Mouse (Mus musculus) B cell, adult 67 days (primary cell): ENCODE data around the gene Mpzl2. TPM values are rescaled to one million over a fixed set of nuclear protein-coding genes. Genes with fewer than 3 reads are reported as not detected.

Experiments used
- total RNA-seq, 2 experiments: library from RNA; stranded (reverse); gene quantifications; 4 replicates each; pipeline ENCODE4 v1.2.4; 2023

Mpzl2 gene
- under 1 TPM; 0.44 to 0.80 TPM for total RNA-seq

DNA sequence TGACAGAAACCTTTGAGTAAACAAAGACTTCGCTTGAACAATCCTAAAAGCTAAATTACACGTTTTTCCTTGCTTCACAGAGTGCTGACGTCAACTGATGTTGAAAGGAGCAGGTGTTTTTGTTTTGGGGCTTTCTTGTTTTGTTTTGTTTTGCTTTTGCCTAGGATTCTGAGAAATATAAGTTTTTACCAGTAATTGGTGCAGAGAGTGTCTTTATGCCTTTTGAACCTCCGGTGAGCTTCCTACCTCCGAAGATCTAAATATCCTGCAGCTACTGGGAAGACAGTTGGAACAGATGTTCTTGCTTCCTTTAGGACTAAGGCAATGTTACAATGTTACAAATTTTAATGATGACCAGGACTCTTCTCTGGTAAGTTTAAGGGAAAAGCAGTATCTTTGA lies at the start of gene Mpzl2:
Mpzl2 (plus strand) TSS at position 301 of the 400 bp plus-strand sequence.

DNA sequence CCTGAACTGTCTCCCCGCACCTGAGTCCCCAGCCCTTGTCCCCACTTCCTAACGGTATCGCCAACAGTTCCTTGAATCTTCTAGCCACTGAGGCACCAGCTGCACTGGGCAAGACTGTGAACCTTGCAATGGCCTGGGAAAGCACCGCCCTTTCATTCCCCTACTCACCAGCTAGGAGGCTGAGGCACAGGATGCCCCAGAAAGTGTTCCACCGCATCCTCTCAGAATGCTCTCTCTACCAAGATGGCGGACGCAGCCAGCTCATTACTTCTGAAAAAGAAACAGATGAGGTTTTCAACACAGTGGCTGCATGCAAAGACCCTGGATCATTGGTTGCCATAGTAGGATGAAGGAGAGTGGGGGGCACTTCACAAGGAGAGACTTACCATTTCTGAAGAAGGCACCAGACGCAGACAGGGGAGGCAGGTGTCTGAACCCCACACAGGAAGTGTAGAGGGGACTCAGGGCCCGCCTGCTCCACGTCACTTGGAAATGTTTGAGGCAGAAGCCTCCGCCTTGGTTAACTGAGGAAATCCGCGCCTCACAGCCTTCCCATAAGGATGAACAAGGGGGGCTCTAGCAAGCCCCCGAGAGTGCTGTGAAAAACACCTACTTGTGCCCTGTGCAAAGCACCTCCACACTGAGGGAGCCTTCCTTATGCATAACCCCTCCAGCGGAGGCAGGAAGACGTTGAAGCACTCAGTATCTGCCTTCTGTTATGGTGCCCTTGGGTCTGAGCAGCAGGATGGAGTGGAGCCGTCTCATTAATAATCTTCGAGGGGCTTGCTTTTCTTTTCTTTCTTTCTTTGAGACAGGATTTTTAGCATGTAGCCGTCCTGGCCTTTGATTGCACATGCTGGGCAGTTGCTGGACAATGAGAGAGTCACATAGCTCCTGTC lies 30.2 kb upstream of the Mpzl2 start, which contains the start of gene Cd3e:
Cd3e (minus strand) TSS at position 448 of the 899 bp plus-strand sequence.

GRCm38 (mm10) chr9:45055082-45055713 lies 15.6 kb downstream of the Mpzl2 start, which contains the start of gene Mpzl3:
Mpzl3 (plus strand) TSS chr9:45055186.

GRCm38 (mm10) chr9:45079011-45079410 lies 39.4 kb downstream of the Mpzl2 start, which contains the start of gene Jaml:
Jaml (plus strand) TSS chr9:45079183.

Other genes starting within 250 kb of the Mpzl2 start
- gene Tmem25, start 240.5 kb upstream of the Mpzl2 start, total RNA-seq = under 1 TPM; 0.81 to 0.92 TPM
- 1 to 10 TPM; 4.9 to 5.5 TPM for gene Ttc36, start 236.7 kb upstream of the Mpzl2 start, total RNA-seq
- gene Kmt2a, start 158.5 kb upstream of the Mpzl2 start, total RNA-seq = 100 to 1,000 TPM; 138 to 150 TPM
- gene Atp5l, start 119.1 kb upstream of the Mpzl2 start, total RNA-seq = 100 to 1,000 TPM; 129 to 153 TPM
- gene Ube4a, start 74.2 kb upstream of the Mpzl2 start, total RNA-seq = 100 to 1,000 TPM; 102 to 103 TPM
- 1 to 10 TPM; 1.5 to 3.8 TPM for gene Cd3g, start 59.4 kb upstream of the Mpzl2 start, total RNA-seq
- gene Cd3d, start 58.0 kb upstream of the Mpzl2 start, total RNA-seq = 1 to 10 TPM; 2.3 to 4.2 TPM
- gene Cd3e, start 30.2 kb upstream of the Mpzl2 start, total RNA-seq = 1 to 10 TPM; 1.3 to 5.0 TPM
- 10 to 100 TPM in 1 of 2 experiments, 1 to 10 TPM in 1; 9.4 to 11.5 TPM for gene Mpzl3, start 15.4 kb downstream of the Mpzl2 start, total RNA-seq
- gene Jaml, start 39.4 kb downstream of the Mpzl2 start, total RNA-seq = 10 to 100 TPM; 26.2 to 30.4 TPM
- gene Scn2b, start 78.0 kb downstream of the Mpzl2 start, total RNA-seq = 1 to 10 TPM in 1 of 2 experiments, under 1 TPM in 1; 0.53 to 1.2 TPM
- under 1 TPM; 0.47 to 0.49 TPM for gene Scn4b, start 98.6 kb downstream of the Mpzl2 start, total RNA-seq
- not detected for gene BC049352, start 142.2 kb downstream of the Mpzl2 start, total RNA-seq
- gene Tmprss4, start 164.3 kb downstream of the Mpzl2 start, total RNA-seq = not detected
- gene Il10ra, start 229.3 kb downstream of the Mpzl2 start, total RNA-seq = 100 to 1,000 TPM; 161 to 178 TPM